19 mouse cellular contexts compared by ENCODE assay signal in genomic region chr11:63230786-63231185, GRCm38 (mm10).
A peak's percentile ranks its signal among the peaks of the same experiment; 100 is the strongest.
DNase-seq lines count a peak whose midpoint lies in the region; ATAC-seq and TF ChIP-seq lines count a peak whose summit lies in the region.
"Had no signal": no experiment of that assay in that cellular context is flagged by ENCODE, and none has a peak within 500 bp of the region (broad histone marks: within the 10 kb centered on the region; RNA-seq: fewer than 3 reads in every experiment).

No protein-coding gene starts in this region.

- H3K27me3 ChIP-seq in kidney, postnatal 0 days (ENCODE audit: insufficient read depth, low read length), result no peaks in the 10 kb centered on the region
- H3K27me3 ChIP-seq: heart, embryonic 15.5 days; hindbrain, embryonic 12.5 days had no signal

- no peak overlapping the region for H3K9ac ChIP-seq in kidney, postnatal 0 days (ENCODE audit: low read depth, low read length)
- H3K9ac ChIP-seq: heart, embryonic 15.5 days; hindbrain, embryonic 12.5 days; liver, embryonic 14.5 days had no signal

- TF ChIP-seq CTCF in kidney, postnatal 0 days (IDR thresholded peaks at IDR 0.05; ENCODE audit: low read depth), result no peak

- no peaks in the 10 kb centered on the region for H3K36me3 ChIP-seq in kidney, postnatal 0 days (ENCODE audit: insufficient read depth, low read length)
- H3K36me3 ChIP-seq: embryonic facial prominence, embryonic 10.5 days; heart, embryonic 15.5 days; hindbrain, embryonic 12.5 days; midbrain, embryonic 10.5 days had no signal

- no peak; the same call in 1 of the 2 replicates for ATAC-seq in kidney, postnatal 0 days (replicated peaks; ENCODE audit: low FRiP score, low read depth)
- ATAC-seq in hematopoietic stem cell, adult 5-6 weeks (replicated peaks in 1 of 2; ENCODE audit: insufficient read depth in 1 of 2, low FRiP score in 2 of 2, low TSS enrichment in 1 of 2, low read depth in 1 of 2, poor library complexity in 2 of 2, severe bottlenecking in 2 of 2), result peak; percentile 53 to 76; a peak in 3 of 4 replicates
- ATAC-seq: forebrain, embryonic 14.5 days; inflammation-experienced regulatory T-cells, adult 6 months; lung, postnatal 0 days had no signal

- H3K27ac ChIP-seq in kidney, postnatal 0 days, result 0 out of 2 replicates have a peak overlapping the region, but pooled peaks have one; percentile 20
- H3K27ac ChIP-seq: embryonic facial prominence, embryonic 10.5 days; heart, embryonic 15.5 days; hindbrain, embryonic 12.5 days; liver, embryonic 14.5 days; midbrain, embryonic 10.5 days had no signal

- 72% methylated on average over 6 of the region's 6 CpGs for WGBS in kidney, postnatal 0 days

- no peaks in the 10 kb centered on the region for H3K4me1 ChIP-seq in kidney, postnatal 0 days (replicated peaks; ENCODE audit: insufficient read depth, low read length)
- H3K4me1 ChIP-seq: heart, embryonic 15.5 days; hindbrain, embryonic 12.5 days; midbrain, embryonic 10.5 days had no signal

- no peaks in the 10 kb centered on the region for H3K9me3 ChIP-seq in kidney, postnatal 0 days (replicated peaks; ENCODE audit: low read length)
- H3K9me3 ChIP-seq: embryonic facial prominence, embryonic 10.5 days; heart, embryonic 15.5 days; hindbrain, embryonic 12.5 days; midbrain, embryonic 10.5 days had no signal

- no peak overlapping the region for H3K4me2 ChIP-seq in kidney, postnatal 0 days (ENCODE audit: low read length)
- H3K4me2 ChIP-seq: heart, embryonic 15.5 days; hindbrain, embryonic 12.5 days had no signal

- no peak for DNase-seq in kidney, postnatal 0 days (ENCODE audit: low spot score)
- no peak for DNase-seq in kidney, adult 18-20 months
- peak; percentile 40 for DNase-seq in 416B (ENCODE audit: low read depth)
- peak; percentile 7 to 8 for DNase-seq in B cell, adult 2 months
- DNase-seq in thymus, postnatal 25 days, result no peak
- no peak for DNase-seq in adrenal gland, postnatal 25 days
- DNase-seq: adrenal gland, adult 8-10 months; cerebellum, adult 18-20 months; cerebellum, postnatal 36 days; kidney, postnatal 36 days had no signal

- no peak overlapping the region for H3K4me3 ChIP-seq in kidney, postnatal 0 days (replicated peaks; ENCODE audit: low read depth, low read length)
- H3K4me3 ChIP-seq: embryonic facial prominence, embryonic 10.5 days; heart, embryonic 15.5 days; hindbrain, embryonic 12.5 days; midbrain, embryonic 10.5 days had no signal

Comparison
In these comparisons a context has a peak if more than half of its experiments do, and no peak if none do; other contexts are left out.
1. DNase-seq: peak in 416B (single experiment) and B cell, adult 2 months (2 of 2); none in kidney, postnatal 0 days (single experiment), kidney, adult 18-20 months (single experiment), thymus, postnatal 25 days (single experiment) and adrenal gland, postnatal 25 days (single experiment).